Mouse (Mus musculus) left cerebral cortex, postnatal 14 days (tissue): ENCODE results near the gene Mllt3. TPM values are rescaled to one million over a fixed set of nuclear protein-coding genes. Genes with fewer than 3 reads are reported as not detected.

Experiments
- DNase-seq, 2 experiments: peaks; one replicate each; pipeline ENCODE4 v3.0.0; 2021 to 2022; ENCODE audit warnings: low spot score in 2 of 2, mixed read lengths in 1 of 2
- intact Hi-C: fragments of 180-260 bp; cut with DNase I; formaldehyde crosslinking; loops from one replicate; pipeline ENCODE4 v1.15.1; 2025
- total RNA-seq, 2 experiments: library from RNA; stranded (reverse); gene quantifications; 2 replicates each; pipeline ENCODE4 v1.2.3; 2021

The Mllt3 gene
- total RNA-seq, 2 experiments from 2014 or later: 33.4 to 41.8 TPM

GRCm38 (mm10) chr4:87905149-87905771 lies 127.9 kb downstream of the Mllt3 start:
- no peak for DNase-seq
- intact Hi-C loops: no loop called here

- intact Hi-C loops: no loop called here
- no peak for DNase-seq
These were observed 128.4 kb downstream of the Mllt3 start for GRCm38 (mm10) chr4:87904722-87905121.

- no peak for DNase-seq
- intact Hi-C loops: no loop called here
These were observed 130.6 kb downstream of the Mllt3 start for GRCm38 (mm10) chr4:87902584-87902983.

- DNase-seq: no peak
- intact Hi-C loops: no loop called here
These were observed 132.0 kb downstream of the Mllt3 start for GRCm38 (mm10) chr4:87901166-87901565.

- no peak for DNase-seq
- intact Hi-C loops: no loop called here
These were observed 139.7 kb downstream of the Mllt3 start for GRCm38 (mm10) chr4:87893498-87893897.

GRCm38 (mm10) chr4:87893012-87893411 lies 140.2 kb downstream of the Mllt3 start:
- intact Hi-C loops: no loop called here
- no peak for DNase-seq

GRCm38 (mm10) chr4:87883225-87883875 lies 149.8 kb downstream of the Mllt3 start:
- intact Hi-C loops: no loop called here
- peak in 1 of 2 experiments; percentile 31 for DNase-seq

- no peak for DNase-seq
- intact Hi-C loops: no loop called here
These were observed 151.2 kb downstream of the Mllt3 start for GRCm38 (mm10) chr4:87881995-87882394.

GRCm38 (mm10) chr4:87881583-87881982 lies 151.6 kb downstream of the Mllt3 start:
- intact Hi-C loops: no loop called here
- DNase-seq: no peak

- intact Hi-C loops: no loop called here
These were observed 152.9 kb downstream of the Mllt3 start for GRCm38 (mm10) chr4:87880297-87880696.

GRCm38 (mm10) chr4:87878701-87879100 lies 154.5 kb downstream of the Mllt3 start:
- DNase-seq: no peak
- intact Hi-C loops: no loop called here

More at GRCm38 (mm10) chr4:87880297-87880696, 152.9 kb downstream of the Mllt3 start:
- no peak for DNase-seq

GRCm38 (mm10) chr4:87870563-87870962 lies 162.6 kb downstream of the Mllt3 start:
- intact Hi-C loops: no loop called here

GRCm38 (mm10) chr4:87866564-87866963 lies 166.6 kb downstream of the Mllt3 start:
- peak in 1 of 2 experiments; percentile 28 for DNase-seq
- intact Hi-C loops: no loop called here

More at GRCm38 (mm10) chr4:87870563-87870962, 162.6 kb downstream of the Mllt3 start:
- DNase-seq: no peak

- DNase-seq: no peak
- intact Hi-C loops: no loop called here
These were observed 167.3 kb downstream of the Mllt3 start for GRCm38 (mm10) chr4:87865848-87866247.

GRCm38 (mm10) chr4:87865041-87865440 lies 168.1 kb downstream of the Mllt3 start:
- intact Hi-C loops: no loop called here
- DNase-seq: no peak

GRCm38 (mm10) chr4:87863212-87863611 lies 170.0 kb downstream of the Mllt3 start:
- intact Hi-C loops: no loop called here
- DNase-seq: no peak

- intact Hi-C loops: no loop called here
- no peak for DNase-seq
These were observed 172.4 kb downstream of the Mllt3 start for GRCm38 (mm10) chr4:87860723-87861122.

GRCm38 (mm10) chr4:87859148-87859547 lies 174.0 kb downstream of the Mllt3 start:
- intact Hi-C loops: no loop called here
- no peak for DNase-seq

GRCm38 (mm10) chr4:87857982-87858381 lies 175.2 kb downstream of the Mllt3 start:
- intact Hi-C loops: no loop called here
- no peak for DNase-seq

- intact Hi-C loops: no loop called here
These were observed 180.7 kb downstream of the Mllt3 start for GRCm38 (mm10) chr4:87852461-87852860.

GRCm38 (mm10) chr4:87850051-87850450 lies 183.1 kb downstream of the Mllt3 start:
- intact Hi-C loops: no loop called here
- no peak for DNase-seq

More at GRCm38 (mm10) chr4:87852461-87852860, 180.7 kb downstream of the Mllt3 start:
- no peak for DNase-seq
